Mouse (Mus musculus): ENCODE measurements at regions not wholly inside any gene's neighbourhood (a gene's known extent, or its start where the extent isn't known, plus 50 kb on each side); places are given as distances from the start of the nearest gene placed in this dataset.

DNA sequence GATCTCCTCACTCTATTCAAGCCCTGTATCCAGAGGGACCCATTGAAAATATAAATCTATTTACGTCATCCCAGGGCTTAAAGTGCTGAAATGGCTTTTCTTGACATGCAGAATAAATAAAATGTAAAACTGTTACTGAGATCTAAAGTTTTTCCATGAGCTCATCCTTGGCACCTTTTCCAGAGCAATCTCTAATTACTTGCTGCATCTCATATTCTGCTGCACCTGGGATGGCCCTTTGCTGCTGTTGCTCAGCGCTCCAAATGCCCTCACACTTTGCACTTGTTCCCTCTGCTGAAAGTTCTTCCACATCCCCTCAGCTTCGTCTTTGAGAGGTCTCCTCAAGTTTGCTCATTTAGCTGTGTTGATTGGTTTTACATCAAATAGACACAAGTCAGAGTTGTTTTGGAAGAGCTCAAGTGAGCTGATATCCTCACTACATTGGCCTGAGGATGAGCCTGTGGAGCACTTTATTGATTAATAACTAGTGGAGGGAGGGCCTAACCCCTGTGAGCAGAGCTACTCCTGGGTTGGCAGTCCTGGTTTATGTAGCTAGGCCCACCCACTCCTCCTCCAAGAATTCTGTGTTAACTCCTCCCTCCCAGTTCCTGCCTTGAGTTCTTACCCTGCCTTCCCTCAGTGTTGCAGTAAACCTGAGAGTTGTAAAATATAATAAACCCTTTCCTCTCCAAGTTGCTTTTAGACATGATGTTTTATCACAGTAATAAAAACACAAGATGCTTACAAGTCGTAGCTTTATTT is 681.2 kb upstream of the Nr3c2 start:
- Histone ChIP-seq H3K27me3 (no peaks in the 10 kb centered on the region), H3K9me3 (no peaks in the 10 kb centered on the region), H3K36me3 (no peaks in the 10 kb centered on the region), H3K4me2 (replicated peaks) (no peak overlapping the region), H3K4me1 (no peaks in the 10 kb centered on the region), H3K9ac (no peak overlapping the region), H3K27ac (no peak overlapping the region), H3K4me3 (no peak overlapping the region)
- ATAC-seq (ENCODE audit: insufficient number of reproducible peaks, insufficient read depth, low FRiP score, low TSS enrichment): no peak
- 78% methylated on average over 4 of the region's 4 CpGs for WGBS

DNA sequence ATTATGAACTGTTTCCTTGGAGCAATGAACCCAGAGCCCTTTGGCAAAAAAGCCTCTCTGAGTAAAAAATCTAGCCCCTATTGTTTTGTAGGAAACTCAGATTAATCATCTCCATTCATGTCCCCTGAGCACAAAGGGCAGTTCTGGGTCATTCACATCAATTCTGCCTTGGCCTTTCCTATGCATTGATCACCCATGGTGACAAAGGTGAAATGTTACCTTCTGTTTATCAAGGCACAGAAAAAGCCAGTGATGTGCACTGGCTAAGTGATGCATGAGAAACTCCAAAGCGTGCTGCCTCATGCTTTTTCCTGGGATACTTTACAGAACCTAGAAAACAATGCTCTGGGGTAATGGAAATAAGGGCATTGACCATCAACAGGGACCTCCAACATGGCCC is 668.4 kb upstream of the Nr3c2 start:
- Histone ChIP-seq H3K27ac (no peak overlapping the region), H3K36me3 (no peaks in the 10 kb centered on the region), H3K9ac (no peak overlapping the region), H3K27me3 (no peaks in the 10 kb centered on the region), H3K4me1 (no peaks in the 10 kb centered on the region), H3K4me3 (no peak overlapping the region), H3K9me3 (no peaks in the 10 kb centered on the region), H3K4me2 (replicated peaks) (no peak overlapping the region)
- ATAC-seq (ENCODE audit: insufficient number of reproducible peaks, insufficient read depth, low FRiP score, low TSS enrichment): no peak
- 63% methylated on average over 1 of the region's 1 CpGs for WGBS

DNA sequence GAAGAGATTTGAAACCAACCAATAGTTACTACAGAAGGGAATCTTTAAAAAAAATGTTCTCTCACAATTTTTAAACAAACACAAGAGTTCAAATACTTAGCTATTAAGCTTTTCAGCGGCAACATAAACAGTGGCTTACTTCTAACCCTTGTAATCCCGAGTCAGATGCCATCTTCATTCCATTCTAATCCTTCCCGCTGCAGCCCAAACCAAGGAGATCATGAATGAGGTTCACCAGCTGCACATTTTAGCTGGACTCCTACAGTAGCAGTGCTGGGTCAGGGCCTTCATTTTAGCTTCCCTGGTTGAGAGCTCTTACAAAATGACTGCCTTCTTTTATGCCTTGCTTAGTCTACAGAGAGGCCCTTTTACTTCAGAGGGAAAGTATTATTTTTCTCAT is 650.0 kb upstream of the Nr3c2 start:
- Histone ChIP-seq H3K27ac (no peak overlapping the region), H3K9ac (no peak overlapping the region), H3K4me2 (replicated peaks) (no peak overlapping the region), H3K4me3 (no peak overlapping the region), H3K36me3 (no peaks in the 10 kb centered on the region), H3K9me3 (no peaks in the 10 kb centered on the region), H3K4me1 (no peaks in the 10 kb centered on the region), H3K27me3 (no peaks in the 10 kb centered on the region)
- WGBS: 75% methylated on average over 3 of the region's 3 CpGs
- ATAC-seq (ENCODE audit: insufficient number of reproducible peaks, insufficient read depth, low FRiP score, low TSS enrichment): no peak

DNA sequence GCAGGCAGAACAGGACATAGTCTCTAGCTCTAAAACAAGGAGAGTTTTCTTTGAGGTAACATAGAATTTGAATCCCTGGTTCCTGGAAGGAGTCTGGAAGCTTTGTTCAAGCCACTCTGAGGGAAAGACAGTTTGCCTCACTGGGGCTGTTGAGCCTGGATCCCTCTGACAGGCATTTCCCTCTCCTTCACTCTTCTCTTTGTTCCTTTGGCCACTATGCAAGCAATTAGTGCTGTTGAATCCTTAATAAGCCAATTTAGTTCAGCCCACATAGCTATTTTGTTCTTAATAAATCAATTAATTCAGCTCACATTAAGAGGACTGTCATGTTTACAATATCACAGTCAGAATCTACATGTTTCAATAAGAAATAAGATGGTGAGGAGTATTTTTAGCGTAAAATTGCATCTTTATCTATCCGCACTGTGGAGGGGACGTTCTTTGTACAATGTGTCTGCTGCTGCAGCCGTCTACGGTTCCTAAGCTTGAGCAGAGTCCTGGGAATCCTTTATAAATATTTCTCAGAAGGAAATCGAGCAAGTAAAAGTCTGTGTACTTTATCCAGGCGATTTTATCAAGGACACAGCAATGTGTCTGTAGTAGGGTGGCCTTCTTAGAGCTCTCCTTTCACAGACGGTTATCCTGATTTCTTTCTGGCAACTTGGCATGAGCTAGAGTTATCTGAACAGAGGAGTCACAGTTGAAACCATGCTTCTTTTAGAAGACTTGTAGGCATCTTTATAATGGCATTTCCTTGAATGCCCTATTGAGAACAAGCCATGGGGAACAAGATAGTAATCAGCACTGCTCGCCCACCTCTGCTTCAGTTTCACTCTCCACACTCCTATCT is 646.9 kb upstream of the Nr3c2 start:
- no peak overlapping the region for H3K9ac ChIP-seq
- H3K4me3 ChIP-seq: no peak overlapping the region
- no peak overlapping the region for H3K4me2 ChIP-seq (replicated peaks)
- H3K36me3 ChIP-seq: no peaks in the 10 kb centered on the region
- H3K4me1 ChIP-seq: no peaks in the 10 kb centered on the region
- ATAC-seq (ENCODE audit: insufficient number of reproducible peaks, insufficient read depth, low FRiP score, low TSS enrichment): no peak
- no peaks in the 10 kb centered on the region for H3K27me3 ChIP-seq
- no peaks in the 10 kb centered on the region for H3K9me3 ChIP-seq
- WGBS: 67% methylated on average over 9 of the region's 9 CpGs
- H3K27ac ChIP-seq: no peak overlapping the region
